Mouse (Mus musculus): ENCODE measurements around the gene Gimap7. TPM values are rescaled to one million over a fixed set of nuclear protein-coding genes. Genes with fewer than 3 reads are reported as not detected.

The Gimap7 gene
- total and polyA plus RNA-seq, 2 experiments, result 0.35 to 0.37 TPM

- H3K27me3 ChIP-seq (ENCODE audit: control insufficient read depth, insufficient read depth, low read length), result no peaks in the 10 kb centered on the region
- no peak overlapping the region for H3K4me3 ChIP-seq (ENCODE audit: insufficient read depth, low read depth, low read length)
- no peak overlapping the region; the same call in 1 of the 2 replicates for H3K9ac ChIP-seq (ENCODE audit: low read depth, low read length)
- H3K79me2 ChIP-seq (ENCODE audit: control insufficient read depth, insufficient read depth, low read length), result peaks cover 4% of the 10 kb centered on the region; the same call in 1 of the 2 replicates
- H3K36me3 ChIP-seq (ENCODE audit: control insufficient read depth, insufficient read depth, low read length), result no peaks in the 10 kb centered on the region
- no peak for DNase-seq (ENCODE audit: extremely low read depth, low read depth, low spot score)
- peak overlapping the region; percentile 30 for H3K27ac ChIP-seq (replicated peaks; ENCODE audit: insufficient read depth, low read depth, low read length)
- TF ChIP-seq POLR2A (IDR thresholded peaks at IDR 0.05; ENCODE audit: extremely low read depth, insufficient read depth, low read length) (no peak), CTCF (IDR thresholded peaks at IDR 0.05; ENCODE audit: low read depth, low read length) (no peak)
- peaks cover 6% of the 10 kb centered on the region for H3K4me1 ChIP-seq (ENCODE audit: control insufficient read depth, insufficient read depth, low read length)
- WGBS, result 40% methylated on average over 2 of the region's 2 CpGs
These were observed 27.1 kb downstream of the Gimap7 start for GRCm38 (mm10) chr6:48745490-48745889.

- peak; percentile 60 for TF ChIP-seq CTCF (IDR thresholded peaks at IDR 0.05; ENCODE audit: low read depth, low read length)
- no peak for TF ChIP-seq POLR2A (IDR thresholded peaks at IDR 0.05; ENCODE audit: extremely low read depth, insufficient read depth, low read length)
- H3K9ac ChIP-seq (ENCODE audit: low read depth, low read length), result peak within 1 kb of the TSS; percentile 49
- WGBS, result 39% methylated on average over 16 of the region's 16 CpGs
- no peaks in the 10 kb centered on the region for H3K36me3 ChIP-seq (ENCODE audit: control insufficient read depth, insufficient read depth, low read length)
- no peaks in the 10 kb centered on the region for H3K27me3 ChIP-seq (ENCODE audit: control insufficient read depth, insufficient read depth, low read length)
- peaks cover 4% of the 10 kb centered on the region; the same call in 1 of the 2 replicates for H3K79me2 ChIP-seq (ENCODE audit: control insufficient read depth, insufficient read depth, low read length)
- no peak for DNase-seq (ENCODE audit: extremely low read depth, low read depth, low spot score)
- H3K4me1 ChIP-seq (ENCODE audit: control insufficient read depth, insufficient read depth, low read length), result peaks cover 6% of the 10 kb centered on the region
- H3K27ac ChIP-seq (replicated peaks; ENCODE audit: insufficient read depth, low read depth, low read length), result peak within 1 kb of the TSS; percentile 68
- H3K4me3 ChIP-seq (ENCODE audit: insufficient read depth, low read depth, low read length), result peak within 1 kb of the TSS; percentile 41
These were observed 27.8 kb downstream of the Gimap7 start, which contains the start of gene Gimap5 for GRCm38 (mm10) chr6:48745959-48746889. Gene Gimap5 (plus strand): TSS chr6:48746197.

DNA sequence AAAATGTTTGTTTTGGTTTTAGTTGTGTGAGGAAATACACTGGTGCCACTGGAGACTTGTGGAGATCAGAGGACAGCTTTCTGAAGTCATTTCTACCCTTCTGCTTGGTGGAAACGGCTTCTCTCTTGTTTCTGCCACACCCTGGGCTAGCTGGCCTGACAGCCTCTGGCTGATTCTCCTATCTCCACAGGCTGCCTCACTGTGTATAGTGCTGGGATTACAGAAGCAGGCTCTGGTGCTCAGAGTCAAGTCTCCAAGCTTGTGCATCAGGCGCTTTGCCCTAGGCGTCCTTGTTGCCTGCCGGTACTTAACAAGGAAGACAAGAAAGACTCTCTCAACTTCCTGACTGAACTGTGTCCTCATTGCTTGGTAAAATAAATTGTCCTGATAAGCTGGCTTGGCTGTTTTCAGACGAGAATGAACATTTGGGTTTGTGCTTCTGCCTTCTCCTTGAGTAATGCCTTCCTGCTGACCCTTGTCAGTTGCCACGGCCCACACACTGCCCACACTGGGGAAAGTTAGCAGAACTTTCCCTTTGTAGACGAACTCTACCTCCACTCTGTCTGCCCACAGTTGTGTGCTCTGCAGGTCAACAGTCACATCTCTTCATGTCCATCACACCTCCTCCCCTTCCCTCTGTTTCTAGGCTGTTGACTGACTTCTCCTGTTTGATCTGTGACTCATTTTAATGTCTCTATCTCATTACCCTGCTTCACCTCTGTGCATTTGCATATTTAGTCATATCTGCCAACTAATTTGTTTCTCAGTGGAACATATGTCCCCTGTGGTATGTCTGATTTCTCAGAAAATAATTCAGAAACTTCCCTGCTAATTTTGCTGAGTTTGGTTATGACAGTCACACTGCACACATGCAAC, 28.9 kb downstream of the Gimap7 start:
- no peak for TF ChIP-seq CTCF (IDR thresholded peaks at IDR 0.05; ENCODE audit: low read depth, low read length)
- TF ChIP-seq POLR2A (IDR thresholded peaks at IDR 0.05; ENCODE audit: extremely low read depth, insufficient read depth, low read length), result no peak
- no peak for DNase-seq (ENCODE audit: extremely low read depth, low read depth, low spot score)
- peak overlapping the region; percentile 49; the same call in 1 of the 2 replicates for H3K9ac ChIP-seq (ENCODE audit: low read depth, low read length)
- no peaks in the 10 kb centered on the region for H3K27me3 ChIP-seq (ENCODE audit: control insufficient read depth, insufficient read depth, low read length)
- peak overlapping the region; percentile 17; the same call in 1 of the 2 replicates for H3K4me3 ChIP-seq (ENCODE audit: insufficient read depth, low read depth, low read length)
- no peaks in the 10 kb centered on the region for H3K36me3 ChIP-seq (ENCODE audit: control insufficient read depth, insufficient read depth, low read length)
- WGBS, result 57% methylated on average over 7 of the region's 7 CpGs
- peak overlapping the region; percentile 68 for H3K27ac ChIP-seq (replicated peaks; ENCODE audit: insufficient read depth, low read depth, low read length)
- H3K4me1 ChIP-seq (ENCODE audit: control insufficient read depth, insufficient read depth, low read length), result no peaks in the 10 kb centered on the region
- peaks cover 4% of the 10 kb centered on the region; the same call in 1 of the 2 replicates for H3K79me2 ChIP-seq (ENCODE audit: control insufficient read depth, insufficient read depth, low read length)

DNA sequence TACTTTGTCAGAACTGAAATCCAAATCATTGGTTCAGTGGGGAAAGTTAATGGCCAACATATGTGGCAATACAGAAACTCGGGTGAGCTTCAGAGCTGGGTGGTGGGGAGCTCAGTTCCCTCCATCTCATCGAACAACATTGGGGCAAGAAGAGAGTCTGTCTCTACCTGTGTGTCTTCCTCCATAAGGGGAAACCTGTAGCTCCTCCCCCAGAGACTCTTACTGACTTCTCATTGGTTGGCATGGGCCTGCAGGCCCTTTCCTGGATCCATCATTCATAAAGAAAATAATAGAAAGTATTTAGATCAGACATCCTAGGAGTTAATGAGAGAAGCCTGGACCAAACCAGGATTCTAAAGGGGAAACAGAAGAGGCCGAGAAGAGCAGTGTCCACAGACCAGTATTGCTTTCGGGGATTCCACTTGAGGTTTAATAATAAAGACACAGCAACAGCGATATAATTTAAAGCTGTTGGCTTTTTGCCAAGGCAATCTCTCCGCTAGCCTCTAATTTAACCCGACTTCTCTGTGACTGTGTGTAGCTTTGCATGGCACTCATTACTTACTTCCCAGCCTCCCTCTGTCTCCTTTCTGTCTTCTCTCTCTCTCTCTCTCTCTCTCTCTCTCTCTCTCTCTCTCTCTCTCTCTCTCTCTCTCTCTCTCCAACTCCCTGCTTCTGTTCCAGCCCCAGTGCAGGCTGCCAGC, 45.3 kb downstream of the Gimap7 start:
- 89% methylated on average over 7 of the region's 7 CpGs for WGBS
- Histone ChIP-seq H3K79me2 (ENCODE audit: control insufficient read depth, insufficient read depth, low read length) (no peaks in the 10 kb centered on the region), H3K4me1 (ENCODE audit: control insufficient read depth, insufficient read depth, low read length) (no peaks in the 10 kb centered on the region), H3K27me3 (ENCODE audit: control insufficient read depth, insufficient read depth, low read length) (no peaks in the 10 kb centered on the region), H3K9ac (ENCODE audit: low read depth, low read length) (no peak overlapping the region), H3K4me3 (ENCODE audit: insufficient read depth, low read depth, low read length) (no peak overlapping the region), H3K36me3 (ENCODE audit: control insufficient read depth, insufficient read depth, low read length) (no peaks in the 10 kb centered on the region), H3K27ac (replicated peaks; ENCODE audit: insufficient read depth, low read depth, low read length) (no peak overlapping the region)
- no peak for TF ChIP-seq POLR2A (IDR thresholded peaks at IDR 0.05; ENCODE audit: extremely low read depth, insufficient read depth, low read length)
- no peak for TF ChIP-seq CTCF (IDR thresholded peaks at IDR 0.05; ENCODE audit: low read depth, low read length)
- no peak for DNase-seq (ENCODE audit: extremely low read depth, low read depth, low spot score)

GRCm38 (mm10) chr6:48764496-48764895, 46.1 kb downstream of the Gimap7 start:
- Histone ChIP-seq H3K79me2 (ENCODE audit: control insufficient read depth, insufficient read depth, low read length) (no peaks in the 10 kb centered on the region), H3K4me1 (ENCODE audit: control insufficient read depth, insufficient read depth, low read length) (no peaks in the 10 kb centered on the region), H3K36me3 (ENCODE audit: control insufficient read depth, insufficient read depth, low read length) (no peaks in the 10 kb centered on the region), H3K4me3 (ENCODE audit: insufficient read depth, low read depth, low read length) (no peak overlapping the region), H3K27ac (replicated peaks; ENCODE audit: insufficient read depth, low read depth, low read length) (no peak overlapping the region), H3K9ac (ENCODE audit: low read depth, low read length) (no peak overlapping the region), H3K27me3 (ENCODE audit: control insufficient read depth, insufficient read depth, low read length) (no peaks in the 10 kb centered on the region)
- DNase-seq (ENCODE audit: extremely low read depth, low read depth, low spot score), result no peak
- WGBS, result 90% methylated on average over 10 of the region's 10 CpGs
- no peak for TF ChIP-seq POLR2A (IDR thresholded peaks at IDR 0.05; ENCODE audit: extremely low read depth, insufficient read depth, low read length)
- no peak for TF ChIP-seq CTCF (IDR thresholded peaks at IDR 0.05; ENCODE audit: low read depth, low read length)
